Mouse (Mus musculus) heart, adult 11 months (tissue): ENCODE measurements around the gene Trim38.

Experiments used
- DNase-seq: peaks from one replicate; pipeline ENCODE4 v3.0.0; 2022

Trim38 gene

GRCm38 (mm10) chr13:23746201-23747080 lies 23.3 kb upstream of the Trim38 start, which contains the start of gene Hist1h2bb:
Hist1h2bb (plus strand) TSS chr13:23746734.
- peak; percentile 98 for DNase-seq

DNA sequence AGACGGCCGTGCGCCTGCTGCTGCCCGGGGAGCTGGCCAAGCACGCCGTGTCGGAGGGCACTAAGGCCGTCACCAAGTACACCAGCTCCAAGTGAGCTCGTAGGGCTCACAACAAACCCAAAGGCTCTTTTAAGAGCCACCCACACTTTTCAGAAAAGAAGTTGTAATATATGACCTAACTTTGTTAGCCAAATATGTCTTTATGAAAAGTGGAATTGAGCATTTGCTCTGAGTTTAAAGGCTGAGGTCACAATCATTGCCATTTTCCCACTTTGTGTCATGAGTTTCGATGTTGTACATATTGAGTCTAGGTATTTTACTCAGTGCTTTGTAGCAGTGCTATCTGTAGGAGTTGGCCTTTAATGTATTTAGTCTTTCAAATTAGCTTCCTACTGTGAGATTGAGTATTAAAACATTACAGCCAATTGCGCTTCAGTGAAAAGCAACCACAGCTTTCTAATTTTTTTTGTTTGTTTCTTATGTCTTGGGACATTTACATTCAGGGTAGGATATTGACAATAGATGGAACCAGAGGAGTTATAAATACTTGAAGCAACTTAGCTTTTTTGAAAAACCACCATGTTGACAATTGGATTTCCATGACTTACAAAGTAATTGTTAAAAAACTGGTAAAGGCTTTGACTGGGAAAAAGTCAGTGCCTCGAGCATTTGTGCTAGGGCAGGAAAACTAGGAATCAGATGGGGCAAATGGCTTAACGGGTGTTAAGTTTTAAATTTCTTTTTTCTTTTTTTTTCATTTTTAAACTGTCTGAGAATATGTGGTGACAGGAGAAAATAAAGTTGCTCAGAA lies 22.4 kb upstream of the Trim38 start:
- DNase-seq, result no peak

- DNase-seq, result peak; percentile 76
These were observed 21.8 kb upstream of the Trim38 start for GRCm38 (mm10) chr13:23747892-23748288.

- peak; percentile 68 for DNase-seq
These were observed 20.1 kb upstream of the Trim38 start for GRCm38 (mm10) chr13:23749563-23750121.

- DNase-seq, result peak; percentile 95
These were observed 18.8 kb upstream of the Trim38 start, which contains the start of gene Hist1h2ab for GRCm38 (mm10) chr13:23750839-23751477. Hist1h2ab (plus strand) TSS chr13:23751126.

- DNase-seq, result no peak
These were observed 18.2 kb upstream of the Trim38 start for GRCm38 (mm10) chr13:23751478-23751956.

- peak; percentile 97 for DNase-seq
These were observed 17.5 kb upstream of the Trim38 start, which contains the start of gene Hist1h3b for GRCm38 (mm10) chr13:23752067-23752741. Hist1h3b (plus strand) TSS chr13:23752267.

- DNase-seq, result no peak
These were observed 17.0 kb upstream of the Trim38 start for GRCm38 (mm10) chr13:23752742-23753172.

DNA sequence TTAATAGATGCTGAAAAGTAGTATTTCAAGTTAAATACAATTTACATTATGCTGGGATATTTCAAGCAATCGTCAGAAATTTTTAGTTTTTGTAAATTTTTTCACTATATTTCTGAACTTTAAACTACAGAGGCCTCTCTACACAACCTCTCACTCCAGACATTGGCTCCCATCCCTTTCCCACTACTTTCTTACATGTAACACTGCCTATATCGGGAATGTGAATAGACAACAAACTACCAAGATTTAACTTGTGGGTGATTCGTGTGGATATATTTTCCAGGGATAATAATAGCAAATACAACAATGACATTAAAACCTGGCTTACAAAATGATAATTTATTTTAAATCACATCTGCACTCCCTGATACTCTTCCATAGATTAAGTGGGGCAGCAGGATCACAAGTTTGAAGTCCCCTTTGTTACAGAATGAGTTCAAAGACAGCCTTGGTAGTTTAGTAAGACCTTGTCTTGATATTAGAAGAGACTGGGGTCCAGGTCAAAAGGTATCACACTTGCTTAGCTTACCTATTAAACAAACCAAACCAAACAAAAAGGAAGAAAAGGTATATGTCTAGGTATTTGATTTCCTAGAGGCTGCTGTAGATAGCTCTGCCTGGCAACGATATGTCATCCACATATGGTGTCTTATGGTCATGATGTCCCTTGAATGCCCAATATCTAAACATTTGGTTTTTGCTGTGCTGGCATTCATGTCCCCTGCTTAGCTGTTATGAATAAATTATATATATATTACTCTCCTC lies 16.2 kb upstream of the Trim38 start:
- DNase-seq, result no peak

DNA sequence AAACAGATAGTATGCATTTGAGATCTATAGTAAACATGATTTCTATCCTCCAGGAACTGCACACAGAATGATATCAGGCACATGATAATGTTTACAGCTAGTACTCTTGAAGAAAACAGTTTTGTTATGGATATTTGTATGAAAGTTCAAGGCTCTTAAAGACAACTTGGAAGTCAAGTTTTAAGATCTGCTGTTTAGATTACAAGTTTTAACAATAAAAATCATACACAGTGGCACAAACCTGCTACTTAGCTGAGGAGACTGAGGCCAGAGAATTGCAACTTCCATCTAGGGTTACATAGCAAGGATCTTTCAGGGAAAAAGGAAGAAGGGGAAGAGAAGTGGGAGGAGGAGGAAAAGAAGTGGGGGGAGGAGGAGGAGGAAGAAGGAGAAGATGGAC lies 14.7 kb upstream of the Trim38 start:
- DNase-seq, result no peak

- DNase-seq, result peak; percentile 98
These were observed 12.9 kb upstream of the Trim38 start, which contains the start of gene Hist1h4b for GRCm38 (mm10) chr13:23756790-23757189. Hist1h4b (plus strand) TSS chr13:23757013.

GRCm38 (mm10) chr13:23757211-23757773 lies 12.4 kb upstream of the Trim38 start:
- DNase-seq, result no peak

DNA sequence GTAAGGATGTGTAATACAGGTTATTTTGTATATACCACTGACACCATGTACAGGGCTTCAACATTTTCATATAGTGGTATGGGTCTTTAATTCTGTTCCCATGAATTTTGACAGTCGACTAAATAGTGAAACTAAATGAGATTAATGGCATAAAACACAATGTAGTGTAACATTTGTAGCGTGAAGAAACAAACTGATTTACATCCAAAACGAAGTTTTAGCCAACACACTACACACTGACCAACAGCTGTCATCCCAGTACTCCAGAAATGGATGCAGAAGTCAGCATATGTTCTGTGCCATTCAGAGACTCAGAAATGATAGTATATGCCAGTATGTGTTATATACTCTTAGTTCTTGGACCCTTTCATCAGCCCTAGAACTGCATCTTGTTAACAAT lies 11.8 kb upstream of the Trim38 start:
- DNase-seq, result no peak

- no peak for DNase-seq
These were observed 10.4 kb upstream of the Trim38 start for GRCm38 (mm10) chr13:23759251-23759771.

DNA sequence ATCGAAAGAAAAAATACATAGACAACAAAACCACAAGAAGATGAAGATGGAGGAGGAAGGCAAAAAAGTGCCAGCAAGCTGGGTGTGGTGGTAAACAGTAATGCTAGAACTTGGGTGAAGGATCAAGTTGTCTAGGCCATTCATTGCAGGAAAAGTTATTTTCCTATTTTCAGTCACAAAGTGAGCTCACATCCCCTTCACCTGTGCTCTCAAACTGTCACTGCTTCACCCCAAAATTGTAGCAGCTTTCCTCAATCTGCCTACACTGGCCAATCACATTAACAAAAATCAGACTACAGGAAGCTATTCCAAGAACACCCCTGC lies 9.8 kb upstream of the Trim38 start:
- DNase-seq, result no peak

DNA sequence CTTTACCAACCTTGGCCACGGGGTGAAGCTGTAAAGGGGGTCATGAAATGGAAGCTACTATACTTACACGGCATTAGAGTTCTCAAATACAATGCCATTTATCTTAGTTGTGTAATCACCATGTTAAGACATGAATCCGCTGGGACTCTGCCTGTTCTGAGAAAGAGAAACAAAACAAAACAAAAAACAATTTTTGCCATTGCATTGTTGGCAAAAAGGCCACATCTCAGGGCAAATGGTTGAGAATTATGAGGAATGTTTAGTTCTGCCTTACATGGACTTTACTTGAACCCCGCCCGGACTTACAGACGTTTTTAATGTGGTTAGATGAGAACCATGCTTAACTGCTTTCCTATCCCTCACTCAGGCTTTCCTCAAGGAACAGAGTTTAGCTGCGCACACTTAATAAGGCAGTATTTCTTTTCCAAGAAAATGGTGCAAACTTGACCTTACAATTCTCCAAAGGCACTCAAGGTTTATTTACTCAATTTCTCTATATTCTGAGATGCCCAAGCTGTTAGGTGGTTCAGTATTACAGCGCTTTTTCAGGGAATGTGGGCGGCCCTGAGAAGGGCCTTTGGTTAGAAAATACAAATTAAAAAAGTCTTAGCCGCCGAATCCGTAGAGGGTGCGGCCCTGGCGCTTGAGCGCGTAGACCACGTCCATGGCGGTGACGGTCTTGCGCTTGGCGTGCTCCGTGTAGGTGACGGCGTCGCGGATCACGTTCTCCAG lies 9.3 kb upstream of the Trim38 start:
- no peak for DNase-seq

DNA sequence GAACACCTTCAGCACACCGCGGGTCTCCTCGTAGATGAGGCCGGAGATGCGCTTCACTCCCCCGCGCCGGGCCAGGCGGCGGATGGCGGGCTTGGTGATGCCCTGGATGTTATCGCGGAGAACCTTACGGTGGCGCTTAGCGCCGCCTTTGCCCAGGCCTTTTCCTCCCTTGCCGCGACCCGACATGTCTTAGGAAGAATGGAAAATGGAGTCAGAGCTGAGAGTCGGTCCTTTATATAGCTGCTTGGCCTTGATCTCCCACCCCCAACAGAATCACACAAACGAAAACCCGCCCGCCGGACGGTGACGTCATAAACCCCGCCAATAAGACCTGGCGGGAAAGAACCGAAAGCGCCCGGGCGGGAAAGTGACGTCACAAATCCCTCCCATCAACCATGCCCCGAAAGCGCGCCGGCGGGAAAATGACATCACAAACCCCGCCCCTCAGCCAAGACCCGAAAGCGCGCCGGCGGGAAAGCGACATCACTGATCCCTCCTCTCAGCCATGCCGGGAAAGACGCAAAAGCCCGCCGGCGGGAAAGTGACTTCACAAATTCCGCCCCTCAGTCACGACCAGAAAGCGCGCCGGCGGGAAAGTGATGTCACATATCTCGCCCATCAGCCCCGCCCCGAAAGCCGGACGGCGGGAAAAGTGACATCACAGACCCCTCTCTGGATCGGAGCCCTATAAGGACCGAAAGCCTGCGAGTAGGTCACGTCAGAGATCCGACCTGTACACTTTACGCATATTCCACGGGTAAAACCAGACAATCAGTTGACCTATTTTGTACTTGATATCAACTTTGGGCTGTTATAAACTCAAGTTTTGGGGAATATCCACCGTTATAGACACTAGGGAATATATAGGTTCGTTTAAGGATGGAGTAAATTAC lies 8.5 kb upstream of the Trim38 start, which contains the start of gene Hist1h4a:
Gene Hist1h4a (minus strand): TSS at position 259 of the 893 bp plus-strand sequence.
- DNase-seq, result peak; percentile 100
